Mouse (Mus musculus) adipocyte (in vitro differentiated cells): ENCODE measurements at regions not wholly inside any gene's neighbourhood (a gene's known extent, or its start where the extent isn't known, plus 50 kb on each side); places are given as distances from the start of the nearest gene placed in this dataset.
"Not testable (repeated sequence)": the region's sequence is repeated elsewhere in the genome, so short reads cannot be mapped to it uniquely, and the experiment has no call there.

Experiments
- DNase-seq: peaks from one replicate; pipeline ENCODE4 v3.0.0-alpha.2; 2016; ENCODE audit warnings: low spot score

- DNase-seq: no peak
Observed at GRCm38 (mm10) chr3:20892916-20893430, 526.0 kb upstream of the Agtr1b start.

- no peak for DNase-seq
Observed at GRCm38 (mm10) chr3:20864241-20864640, 497.3 kb upstream of the Agtr1b start.

- DNase-seq: no peak
Observed at GRCm38 (mm10) chr3:20831038-20831437, 464.1 kb upstream of the Agtr1b start.

GRCm38 (mm10) chr3:20829391-20829790 lies 462.4 kb upstream of the Agtr1b start:
- no peak for DNase-seq

GRCm38 (mm10) chr3:20828811-20829210 lies 461.8 kb upstream of the Agtr1b start:
- DNase-seq: no peak

GRCm38 (mm10) chr3:20825661-20826334 lies 458.8 kb upstream of the Agtr1b start:
- no peak for DNase-seq

GRCm38 (mm10) chr3:20822226-20822625 lies 455.2 kb upstream of the Agtr1b start:
- no peak for DNase-seq

- DNase-seq: no peak
Observed at GRCm38 (mm10) chr3:20821712-20822111, 454.7 kb upstream of the Agtr1b start.

GRCm38 (mm10) chr3:20820047-20820446 lies 453.1 kb upstream of the Agtr1b start:
- no peak for DNase-seq

- DNase-seq: no peak
Observed at GRCm38 (mm10) chr3:20819586-20819985, 452.6 kb upstream of the Agtr1b start.

GRCm38 (mm10) chr3:20816613-20817012 lies 449.6 kb upstream of the Agtr1b start:
- no peak for DNase-seq

- no peak for DNase-seq
Observed at GRCm38 (mm10) chr3:20794256-20794655, 427.3 kb upstream of the Agtr1b start.

- no peak for DNase-seq
Observed at GRCm38 (mm10) chr3:20792503-20792902, 425.5 kb upstream of the Agtr1b start.

- DNase-seq: no peak
Observed at GRCm38 (mm10) chr3:20777883-20778282, 410.9 kb upstream of the Agtr1b start.

GRCm38 (mm10) chr3:20776964-20777304 lies 410.0 kb upstream of the Agtr1b start:
- DNase-seq: no peak

- DNase-seq: no peak
Observed at GRCm38 (mm10) chr3:20776128-20776963, 409.4 kb upstream of the Agtr1b start.

GRCm38 (mm10) chr3:20734302-20734701 lies 367.3 kb upstream of the Agtr1b start:
- DNase-seq: no peak

- no peak for DNase-seq
Observed at GRCm38 (mm10) chr3:20732005-20732404, 365.0 kb upstream of the Agtr1b start.

- DNase-seq: no peak
Observed at GRCm38 (mm10) chr3:20730481-20730880, 363.5 kb upstream of the Agtr1b start.

- not testable (repeated sequence) for DNase-seq
Observed at GRCm38 (mm10) chr3:20729776-20730175, 362.8 kb upstream of the Agtr1b start.

- no peak for DNase-seq
Observed at GRCm38 (mm10) chr3:20714671-20715070, 347.7 kb upstream of the Agtr1b start.

GRCm38 (mm10) chr3:20709661-20710060 lies 342.7 kb upstream of the Agtr1b start:
- DNase-seq: no peak

GRCm38 (mm10) chr3:20695322-20695859 lies 328.4 kb upstream of the Agtr1b start:
- no peak for DNase-seq
